Mouse (Mus musculus) liver, embryonic 16.5 days (tissue): Measurements from ENCODE around the gene Scube2. TPM values are rescaled to one million over a fixed set of nuclear protein-coding genes. Genes with fewer than 3 reads are reported as not detected.

Experiments
- ATAC-seq: fragments of 200-750 bp; cut with Nextera tagmentation; 2 replicates; pipeline ENCODE4 v1.8.0; 2017; ENCODE audit warnings: low read depth, mild to moderate bottlenecking, moderate number of reproducible peaks, moderate library complexity
- H3K27ac ChIP-seq: fragments of 300-500 bp; sonication (generic); 2 replicates; pipeline ENCODE4 v1.5.1; 2014; ENCODE audit warnings: mild to moderate bottlenecking, low read length
- H3K27me3 ChIP-seq: fragments of 300-500 bp; sonication (generic); 2 replicates; pipeline ENCODE4 v1.6.1; 2014; ENCODE audit warnings: low read depth, low read length, mixed read lengths; ENCODE audit not compliant: control insufficient read depth, insufficient read depth
- H3K36me3 ChIP-seq: fragments of 300-500 bp; sonication (generic); 2 replicates; pipeline ENCODE4 v1.6.1; 2014; ENCODE audit warnings: mild to moderate bottlenecking; ENCODE audit not compliant: control insufficient read depth, insufficient read depth
- H3K4me1 ChIP-seq: fragments of 300-500 bp; sonication (generic); 2 replicates; pipeline ENCODE4 v1.6.1; 2014; ENCODE audit warnings: low read depth, low read length, mixed read lengths; ENCODE audit not compliant: control insufficient read depth
- H3K4me2 ChIP-seq: fragments of 300-500 bp; sonication (generic); 2 replicates; pipeline ENCODE4 v1.6.1; 2014; ENCODE audit warnings: low read depth, low read length, mixed read lengths
- H3K4me3 ChIP-seq: fragments of 300-500 bp; sonication (generic); 2 replicates; pipeline ENCODE4 v1.5.1; 2014; ENCODE audit warnings: low read depth, mild to moderate bottlenecking, low read length
- H3K9ac ChIP-seq: fragments of 300-500 bp; sonication (generic); 2 replicates; pipeline ENCODE4 v1.6.1; 2014; ENCODE audit warnings: low read depth, low read length
- H3K9me3 ChIP-seq: fragments of 300-500 bp; sonication (generic); replicated peaks from 2 replicates; pipeline ENCODE4 v1.6.1; 2016; ENCODE audit warnings: low read length; ENCODE audit not compliant: control insufficient read depth
- WGBS: fragments of 180-500 bp; shearing (Covaris S2); extraction: QIAGEN DNeasy Blood & Tissue Kit; methylation state at CpG from one replicate; pipeline ENCODE4 v1.1.7; 2014; ENCODE audit not compliant: insufficient replicate concordance; 5-methylcytosine and 5-hydroxymethylcytosine counted together
- polyA plus RNA-seq: library from polyadenylated mRNA; unstranded; fragments of >200 nt; fragmentation: Nextera tagmentation; extraction: Ambion mirVana; gene quantifications from 2 replicates; pipeline ENCODE4 v1.2.1, GENCODE M21; 2015

Gene Scube2
- polyA plus RNA-seq, 1 experiment from 2014 or later = 0.12 TPM

DNA sequence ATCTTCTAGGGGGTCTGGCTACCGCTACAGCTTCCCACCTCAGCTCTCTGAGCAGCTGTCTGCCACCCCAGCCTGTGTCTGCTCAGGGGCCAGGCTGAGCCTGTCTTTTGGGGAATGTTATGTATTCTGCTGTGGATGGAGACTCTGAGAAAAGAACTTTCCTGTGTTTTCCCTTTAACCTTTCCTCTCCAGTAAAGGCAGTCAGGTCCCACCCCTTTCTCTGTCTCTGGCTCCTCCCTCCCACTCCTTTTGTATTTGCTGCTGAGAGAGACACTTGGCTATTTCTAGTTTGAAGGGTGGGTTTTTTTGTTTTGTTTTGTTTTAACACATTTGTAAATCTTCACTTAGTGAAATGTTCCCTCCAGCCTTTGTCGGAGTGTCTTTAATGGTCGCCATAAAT is 1.2 kb upstream of the Scube2 start:
- no peak for ATAC-seq
- Histone ChIP-seq H3K9ac (no peak overlapping the region), H3K27me3 (peaks cover 48% of the 10 kb centered on the region), H3K36me3 (no peaks in the 10 kb centered on the region), H3K4me2 (no peak overlapping the region), H3K4me3 (no peak overlapping the region), H3K27ac (no peak overlapping the region), H3K4me1 (no peaks in the 10 kb centered on the region), H3K9me3 (no peaks in the 10 kb centered on the region)
- 66% methylated on average over 3 of the region's 3 CpGs for WGBS

DNA sequence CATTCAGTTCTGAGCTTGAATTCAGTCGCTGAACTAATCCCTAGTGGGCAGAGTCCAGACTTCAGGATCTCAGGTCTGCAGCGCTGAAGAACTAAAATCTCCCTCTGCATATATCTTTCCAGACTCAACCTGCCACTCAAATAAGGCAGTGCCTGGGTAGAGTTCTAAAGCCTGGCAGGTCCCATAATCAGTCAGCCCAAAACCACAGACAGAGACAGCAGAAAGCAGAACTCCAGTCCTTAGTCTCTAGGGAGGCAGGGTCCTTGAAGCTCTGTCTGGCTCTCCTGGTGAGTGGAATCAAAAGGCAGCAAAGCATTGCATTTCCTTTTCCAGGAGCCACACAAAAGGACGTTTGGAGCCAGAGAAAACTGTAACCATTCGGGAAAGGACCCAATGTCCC is 1.9 kb downstream of the Scube2 start:
- no peak for ATAC-seq
- peaks cover 48% of the 10 kb centered on the region for H3K27me3 ChIP-seq

DNA sequence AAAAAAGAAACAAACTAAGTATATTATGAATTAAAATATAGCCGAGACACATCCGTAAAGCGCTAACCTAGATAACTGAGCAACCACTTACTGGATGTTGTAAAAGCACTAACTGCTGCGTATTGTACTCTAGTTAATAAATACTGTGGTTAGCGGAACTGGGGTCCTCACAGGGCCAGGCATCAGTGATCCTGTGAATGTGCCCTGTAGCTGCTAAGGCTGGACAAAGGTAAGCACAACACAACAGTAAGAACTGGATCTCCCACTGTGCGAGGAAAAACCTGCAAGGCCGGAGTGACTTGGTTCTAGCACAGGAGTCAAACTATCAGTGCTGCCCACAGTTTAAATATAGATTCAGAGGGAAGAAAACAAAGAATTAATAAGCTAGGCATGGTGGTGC is 5.3 kb downstream of the Scube2 start:
- WGBS = 72% methylated on average over 7 of the region's 7 CpGs
- H3K27ac ChIP-seq = no peak overlapping the region

More for the DNA sequence above, 1.9 kb downstream of the Scube2 start:
- WGBS = 20% methylated on average over 4 of the region's 4 CpGs
- Histone ChIP-seq H3K9me3 (no peaks in the 10 kb centered on the region), H3K4me1 (no peaks in the 10 kb centered on the region), H3K27ac (no peak overlapping the region), H3K4me2 (no peak overlapping the region), H3K4me3 (no peak overlapping the region), H3K36me3 (no peaks in the 10 kb centered on the region), H3K9ac (no peak overlapping the region)

DNA sequence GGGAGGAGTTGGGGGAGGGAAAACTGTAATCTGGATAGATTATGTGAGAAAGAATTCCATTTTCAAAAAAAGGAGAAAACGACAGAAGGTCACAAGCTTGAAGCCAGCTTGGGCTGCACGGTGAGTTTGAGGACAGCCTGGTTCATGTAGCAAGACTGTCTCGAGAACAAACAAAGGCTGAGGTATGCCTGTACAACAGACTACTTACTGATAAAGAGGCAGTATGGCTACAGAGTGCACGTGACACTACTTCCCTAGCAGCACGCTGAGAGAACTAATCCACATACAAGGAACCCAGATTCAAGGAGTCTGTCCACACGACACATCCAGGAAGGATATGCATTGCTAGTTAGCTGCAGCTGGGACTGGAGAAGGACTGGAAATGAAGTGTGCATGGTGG is 6.1 kb downstream of the Scube2 start:
- Histone ChIP-seq H3K4me3 (no peak overlapping the region), H3K27me3 (peaks cover 13% of the 10 kb centered on the region), H3K4me2 (no peak overlapping the region), H3K4me1 (no peaks in the 10 kb centered on the region), H3K27ac (no peak overlapping the region), H3K9ac (no peak overlapping the region), H3K9me3 (no peaks in the 10 kb centered on the region), H3K36me3 (no peaks in the 10 kb centered on the region)
- ATAC-seq = no peak
- WGBS = 25% methylated on average over 6 of the region's 6 CpGs

More for the DNA sequence above, 5.3 kb downstream of the Scube2 start:
- Histone ChIP-seq H3K4me1 (no peaks in the 10 kb centered on the region), H3K9me3 (no peaks in the 10 kb centered on the region), H3K27me3 (peaks cover 21% of the 10 kb centered on the region), H3K36me3 (no peaks in the 10 kb centered on the region), H3K4me3 (no peak overlapping the region), H3K9ac (no peak overlapping the region), H3K4me2 (no peak overlapping the region)
- ATAC-seq = no peak

DNA sequence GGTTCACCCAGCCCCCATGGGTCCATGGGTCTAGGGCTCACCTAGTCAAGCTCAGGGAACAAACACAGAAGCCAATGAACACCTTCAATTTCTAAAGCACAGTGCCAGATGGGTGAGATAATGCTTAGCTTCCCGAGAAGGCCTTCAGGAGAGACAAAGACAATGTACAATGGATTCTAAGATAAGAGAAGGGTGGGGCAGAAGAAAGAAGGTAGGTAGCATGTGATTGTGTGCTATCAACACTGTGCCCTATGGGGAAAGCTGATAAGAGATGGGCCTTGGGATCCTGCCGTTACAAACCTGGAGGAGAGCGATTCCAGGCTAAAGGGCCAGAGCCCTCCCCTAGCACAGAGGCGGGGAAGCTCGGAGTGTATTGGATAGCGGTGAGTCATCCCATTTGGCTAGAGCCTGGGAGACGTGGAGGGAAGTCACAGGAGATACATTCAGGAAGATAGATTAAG is 12.7 kb downstream of the Scube2 start:
- peak; percentile 81 for ATAC-seq
- Histone ChIP-seq H3K9ac (no peak overlapping the region), H3K27ac (no peak overlapping the region), H3K4me2 (no peak overlapping the region), H3K4me3 (no peak overlapping the region), H3K9me3 (no peaks in the 10 kb centered on the region), H3K36me3 (no peaks in the 10 kb centered on the region), H3K27me3 (no peaks in the 10 kb centered on the region), H3K4me1 (peaks cover 8% of the 10 kb centered on the region; the same call in 1 of the 2 replicates)
- 11% methylated on average over 7 of the region's 7 CpGs for WGBS

DNA sequence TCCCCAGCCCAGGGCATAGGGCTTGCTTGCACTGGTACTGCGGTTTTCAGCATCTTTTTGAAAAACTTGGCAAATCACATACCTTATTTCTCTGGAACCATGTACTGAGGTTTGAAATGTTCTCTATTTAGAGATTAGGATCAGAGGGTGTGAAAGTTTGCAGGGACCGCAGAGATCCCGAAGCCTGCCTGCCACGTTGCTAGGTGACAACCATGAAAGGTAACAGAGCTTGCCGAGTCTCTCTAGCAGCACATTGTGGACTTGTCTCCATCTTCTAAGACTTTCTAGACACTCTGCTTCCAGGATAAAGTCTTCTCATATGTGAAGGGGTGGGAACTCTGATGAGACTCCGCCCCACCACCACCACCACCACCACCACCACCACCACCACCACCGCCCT is 13.5 kb downstream of the Scube2 start:
- no peak overlapping the region for H3K27ac ChIP-seq
- H3K9ac ChIP-seq = no peak overlapping the region
- no peaks in the 10 kb centered on the region for H3K36me3 ChIP-seq
- no peak overlapping the region for H3K4me2 ChIP-seq
- WGBS = 65% methylated on average over 7 of the region's 7 CpGs
- peaks cover 8% of the 10 kb centered on the region; the same call in 1 of the 2 replicates for H3K4me1 ChIP-seq
- no peaks in the 10 kb centered on the region for H3K27me3 ChIP-seq
- H3K4me3 ChIP-seq = no peak overlapping the region
- H3K9me3 ChIP-seq = no peaks in the 10 kb centered on the region
- ATAC-seq = no peak

DNA sequence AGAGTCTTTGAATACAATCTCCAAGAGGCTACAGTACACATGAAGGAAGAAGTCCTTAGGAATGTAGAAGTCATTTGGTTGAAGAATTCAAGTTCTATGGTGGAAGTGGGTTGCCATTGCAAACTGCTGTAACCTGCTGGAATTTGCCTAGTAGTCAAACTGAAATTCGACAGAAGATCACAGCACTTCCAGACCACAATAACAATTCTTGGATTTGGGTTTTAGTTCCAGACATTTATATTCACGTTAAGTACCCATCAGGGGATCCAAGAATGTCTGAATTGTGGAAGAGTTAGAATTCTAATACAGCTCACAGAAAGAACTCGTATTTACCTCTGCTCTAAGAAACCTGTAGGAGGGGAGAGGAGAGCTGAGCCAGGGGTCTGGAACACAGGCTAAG is 14.9 kb downstream of the Scube2 start:
- Histone ChIP-seq H3K4me3 (no peak overlapping the region), H3K9ac (no peak overlapping the region), H3K36me3 (no peaks in the 10 kb centered on the region), H3K27ac (no peak overlapping the region), H3K4me1 (peaks cover 8% of the 10 kb centered on the region; the same call in 1 of the 2 replicates), H3K9me3 (no peaks in the 10 kb centered on the region), H3K4me2 (no peak overlapping the region), H3K27me3 (no peaks in the 10 kb centered on the region)
- no peak for ATAC-seq
- 59% methylated on average over 3 of the region's 3 CpGs for WGBS

DNA sequence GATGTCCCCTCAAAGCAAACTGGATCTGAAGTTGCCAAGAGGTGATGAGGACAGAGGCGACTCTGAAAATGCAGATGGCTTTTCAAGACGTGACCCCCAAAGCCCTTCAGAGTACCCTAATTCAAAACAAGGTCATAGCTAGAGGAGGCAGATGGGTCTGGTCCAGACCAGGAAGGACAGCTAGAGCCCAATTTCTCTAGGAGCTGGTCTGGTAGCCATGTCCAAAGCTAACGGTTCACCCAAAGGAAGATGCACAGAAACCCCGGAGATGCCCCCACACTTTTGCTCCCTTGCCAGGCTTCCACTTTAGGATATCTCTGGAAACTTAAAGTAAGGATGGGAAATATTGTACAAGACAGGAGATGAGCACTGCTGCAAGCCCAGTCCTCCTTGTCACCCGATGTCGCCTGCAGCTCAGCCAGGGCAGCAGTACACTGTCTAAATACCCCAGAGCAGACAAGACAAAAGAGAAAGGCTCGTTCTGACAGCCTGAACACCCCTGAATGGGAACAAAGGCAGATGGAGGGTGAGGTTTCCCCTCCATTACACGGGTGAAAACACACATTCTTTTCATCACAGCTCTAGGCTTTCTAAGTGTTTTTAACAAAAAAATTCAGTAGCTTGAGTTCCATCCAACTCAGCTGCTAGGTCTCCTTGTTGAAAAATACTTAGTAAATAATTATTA is 15.6 kb downstream of the Scube2 start:
- Histone ChIP-seq H3K4me1 (peaks cover 8% of the 10 kb centered on the region; the same call in 1 of the 2 replicates), H3K27me3 (no peaks in the 10 kb centered on the region), H3K27ac (no peak overlapping the region), H3K9me3 (no peaks in the 10 kb centered on the region), H3K4me2 (no peak overlapping the region), H3K36me3 (no peaks in the 10 kb centered on the region), H3K9ac (no peak overlapping the region), H3K4me3 (no peak overlapping the region)
- 56% methylated on average over 8 of the region's 8 CpGs for WGBS
- ATAC-seq = no peak

DNA sequence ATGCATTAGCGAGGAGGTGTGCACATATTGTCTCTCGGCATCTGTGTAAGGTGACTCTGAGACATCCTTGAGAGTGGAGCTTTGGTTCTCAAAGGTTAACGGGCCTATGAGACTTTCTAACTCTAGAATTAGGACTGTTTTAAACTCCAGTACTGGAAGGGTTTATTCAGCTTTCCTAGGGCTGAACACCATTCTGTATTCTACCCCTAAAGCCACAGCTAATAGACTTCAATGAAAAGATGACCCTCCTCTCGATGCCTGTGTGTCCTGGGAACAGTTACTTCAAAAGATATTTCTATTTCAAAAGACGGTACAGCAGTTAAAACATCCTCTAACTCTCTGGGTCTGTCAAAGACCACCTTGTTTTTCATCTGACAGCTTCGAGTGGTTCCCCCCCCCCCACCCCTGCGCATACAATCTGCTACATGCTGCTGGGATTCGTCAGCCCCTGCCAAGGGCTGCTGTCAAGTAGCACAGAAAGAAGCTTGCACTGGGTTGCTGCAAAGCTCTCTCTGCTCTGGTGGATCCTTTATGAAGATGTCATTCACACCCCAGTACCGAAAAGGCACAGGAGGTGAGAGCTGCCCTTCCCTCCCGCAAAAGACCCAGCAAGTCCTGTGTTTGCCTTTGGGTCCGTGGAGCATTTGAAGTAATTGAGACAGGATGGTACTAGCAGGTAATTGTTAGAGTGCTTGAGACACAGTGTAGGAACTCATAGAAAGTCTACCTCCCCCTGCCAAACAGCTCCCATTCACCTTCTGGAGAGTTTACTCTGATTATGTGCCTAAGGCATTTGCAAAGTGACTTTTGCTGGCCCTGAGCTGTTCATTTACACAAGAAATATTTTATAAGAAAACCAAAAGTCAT is 16.4 kb downstream of the Scube2 start:
- H3K27ac ChIP-seq = no peak overlapping the region
- no peak for ATAC-seq
- H3K27me3 ChIP-seq = no peaks in the 10 kb centered on the region
- no peaks in the 10 kb centered on the region for H3K36me3 ChIP-seq
- 51% methylated on average over 11 of the region's 11 CpGs for WGBS
- no peak overlapping the region for H3K9ac ChIP-seq
- no peak overlapping the region for H3K4me3 ChIP-seq
- H3K9me3 ChIP-seq = no peaks in the 10 kb centered on the region
- peaks cover 8% of the 10 kb centered on the region; the same call in 1 of the 2 replicates for H3K4me1 ChIP-seq
- H3K4me2 ChIP-seq = no peak overlapping the region
